Mouse (Mus musculus) MN1 (cell line): ENCODE data around the gene Sfxn1.

Experiments used
- DNase-seq: peaks from one replicate; pipeline ENCODE4 v3.0.0-alpha.2; 2016; ENCODE audit warnings: low spot score

The Sfxn1 gene

GRCm38 (mm10) chr13:54137756-54138410, 66.2 kb downstream of the Sfxn1 start:
- no peak for DNase-seq

- no peak for DNase-seq
Measured at GRCm38 (mm10) chr13:54143788-54144187, 72.1 kb downstream of the Sfxn1 start.

- no peak for DNase-seq
Measured at GRCm38 (mm10) chr13:54144624-54145023, 73.0 kb downstream of the Sfxn1 start.

DNA sequence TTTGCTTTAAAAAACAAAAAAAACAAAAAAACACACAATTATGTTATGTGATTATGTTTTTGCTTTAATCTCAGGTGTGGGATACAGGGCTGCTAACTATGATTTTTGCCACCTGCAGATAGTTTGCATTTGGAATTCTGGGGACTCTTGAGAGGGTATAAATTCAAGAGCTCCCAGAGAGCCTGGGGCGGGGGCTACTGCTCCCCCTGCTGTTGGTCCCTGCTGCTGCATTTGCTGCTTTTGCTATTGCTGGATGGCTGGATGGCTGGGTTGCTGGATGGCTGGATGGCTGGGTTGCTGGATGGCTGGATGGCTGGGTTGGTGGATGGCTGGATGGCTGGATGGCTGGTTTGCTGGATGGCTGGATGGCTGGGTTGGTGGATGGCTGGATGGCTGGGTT, 75.7 kb downstream of the Sfxn1 start:
- no peak for DNase-seq

DNA sequence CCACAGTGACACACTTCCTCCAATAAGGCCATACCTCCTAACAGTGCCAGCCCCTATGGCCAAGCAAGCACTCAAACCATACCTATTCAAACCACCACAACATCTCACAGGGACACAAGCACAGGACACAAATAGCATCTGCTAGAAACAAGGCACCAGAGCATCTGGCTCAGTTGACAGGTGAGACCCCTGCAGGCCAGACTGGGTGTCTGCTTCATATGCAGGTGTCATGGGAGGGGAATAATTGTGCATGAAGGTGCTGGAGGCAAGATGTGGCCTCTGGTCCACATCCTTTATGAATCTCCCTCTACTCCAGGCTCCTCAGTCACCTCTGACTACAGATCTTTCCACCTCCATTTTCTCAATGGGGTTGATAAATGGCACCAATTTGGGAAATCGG, 80.8 kb downstream of the Sfxn1 start:
- DNase-seq: no peak

DNA sequence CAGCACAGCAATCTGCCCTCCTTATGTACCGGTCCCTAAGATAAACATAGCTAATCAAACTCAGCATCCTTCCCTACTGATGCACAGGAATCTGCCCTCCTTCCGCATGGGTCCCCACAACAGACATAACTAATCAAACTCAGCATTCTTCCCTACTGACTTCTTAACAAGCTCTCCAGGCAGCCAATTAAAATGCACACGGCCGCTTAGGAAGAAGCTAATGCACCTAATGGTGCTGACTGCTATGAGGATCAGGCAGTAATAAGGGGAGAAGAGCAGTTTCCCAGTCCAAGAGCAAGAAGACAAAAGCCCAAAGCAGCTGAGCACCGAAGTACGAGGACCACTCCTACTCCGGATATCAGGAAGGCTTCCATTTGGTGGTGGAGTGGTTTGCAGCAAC, 81.2 kb downstream of the Sfxn1 start:
- DNase-seq: no peak

GRCm38 (mm10) chr13:54153672-54154218, 82.1 kb downstream of the Sfxn1 start:
- no peak for DNase-seq

- DNase-seq: no peak
Measured at GRCm38 (mm10) chr13:54155822-54156221, 84.2 kb downstream of the Sfxn1 start.
